Mouse (Mus musculus): Measurements from ENCODE around the gene Gm5415. TPM values are rescaled to one million over a fixed set of nuclear protein-coding genes. Genes with fewer than 3 reads are reported as not detected.

Gm5415 gene
- not detected for total RNA-seq (2023)

DNA sequence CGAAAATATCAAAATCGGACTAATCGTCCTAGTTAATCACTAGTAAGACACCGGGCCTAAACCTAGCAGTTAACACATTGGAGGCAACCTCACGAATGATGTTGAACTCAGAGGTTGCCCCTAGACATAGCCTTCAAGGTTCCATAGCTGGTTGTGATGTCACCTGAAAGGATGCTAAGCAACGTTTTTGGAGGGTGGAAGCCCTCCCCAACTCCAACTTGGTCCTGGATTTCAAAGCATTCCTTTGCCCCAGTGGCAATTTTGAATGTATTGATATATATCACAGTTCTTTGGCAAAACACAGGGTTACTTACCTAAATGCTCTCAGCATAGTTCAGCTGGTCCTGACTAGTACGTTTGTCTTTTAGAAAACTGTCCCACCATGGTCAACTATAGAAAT, at the start of gene Gm5415:
TSS of gene Gm5415 (minus strand) at position 101 of the 400 bp plus-strand sequence.

Measured in CD4-positive naive resting alpha-beta T cell, adult 57 days (primary cell).